Mouse (Mus musculus) intestine, embryonic 14.5 days (tissue): Measurements from ENCODE around the gene Gstp2. TPM values are rescaled to one million over a fixed set of nuclear protein-coding genes. Genes with fewer than 3 reads are reported as not detected.
"Not testable (repeated sequence)": the region's sequence is repeated elsewhere in the genome, so short reads cannot be mapped to it uniquely, and the experiment has no call there.

Experiments used
- ATAC-seq: fragments of 200-750 bp; cut with Nextera tagmentation; replicated peaks from 2 replicates; pipeline ENCODE4 v1.8.0; 2017; ENCODE audit warnings: low read depth, moderate number of reproducible peaks, moderate TSS enrichment, moderate library complexity; ENCODE audit not compliant: low FRiP score, low TSS enrichment
- DNase-seq: peaks from one replicate; pipeline ENCODE4 v3.0.0-alpha.2; 2018; ENCODE audit warnings: low spot score
- H3K27ac ChIP-seq: fragments of 300-500 bp; sonication (generic); 2 replicates; pipeline ENCODE4 v1.5.1; 2014; ENCODE audit warnings: low read depth, mild to moderate bottlenecking, control low read depth
- H3K27me3 ChIP-seq: fragments of 300-500 bp; sonication (generic); replicated peaks from 2 replicates; pipeline ENCODE4 v1.6.1; 2014; ENCODE audit warnings: low read length, control low read depth; ENCODE audit not compliant: control insufficient read depth, insufficient read depth
- H3K36me3 ChIP-seq: fragments of 300-500 bp; sonication (generic); 2 replicates; pipeline ENCODE4 v1.6.1; 2014; ENCODE audit warnings: low read length, control low read depth; ENCODE audit not compliant: control insufficient read depth, insufficient read depth
- H3K4me1 ChIP-seq: fragments of 300-500 bp; sonication (generic); replicated peaks from 2 replicates; pipeline ENCODE4 v1.6.1; 2014; ENCODE audit warnings: low read length, control low read depth, mixed read lengths; ENCODE audit not compliant: control insufficient read depth, insufficient read depth
- H3K4me2 ChIP-seq: fragments of 300-500 bp; sonication (generic); 2 replicates; pipeline ENCODE4 v1.6.1; 2014; ENCODE audit warnings: low read length
- H3K4me3 ChIP-seq: fragments of 300-500 bp; sonication (generic); 2 replicates; pipeline ENCODE4 v1.5.1; 2014; ENCODE audit warnings: low read depth, low read length, control low read depth, mixed read lengths
- H3K9ac ChIP-seq: fragments of 300-500 bp; sonication (generic); 2 replicates; pipeline ENCODE4 v1.6.1; 2014; ENCODE audit warnings: mild to moderate bottlenecking, low read length
- H3K9me3 ChIP-seq: fragments of 300-500 bp; sonication (generic); 2 replicates; pipeline ENCODE4 v1.6.1; 2016; ENCODE audit warnings: low read length, control low read depth; ENCODE audit not compliant: control insufficient read depth
- WGBS: fragments of 180-500 bp; shearing (Covaris S2); extraction: QIAGEN DNeasy Blood & Tissue Kit; methylation state at CpG from one replicate; pipeline ENCODE4 v1.1.7; 2014; 5-methylcytosine and 5-hydroxymethylcytosine counted together
- polyA plus RNA-seq: library from polyadenylated mRNA; unstranded; fragments of >200 nt; fragmentation: Nextera tagmentation; extraction: Ambion mirVana; gene quantifications from 2 replicates; pipeline ENCODE4 v1.2.1, GENCODE M21; 2014

Gstp2 gene
- polyA plus RNA-seq, 1 experiment from 2014 or later, result 8.8 TPM

DNA sequence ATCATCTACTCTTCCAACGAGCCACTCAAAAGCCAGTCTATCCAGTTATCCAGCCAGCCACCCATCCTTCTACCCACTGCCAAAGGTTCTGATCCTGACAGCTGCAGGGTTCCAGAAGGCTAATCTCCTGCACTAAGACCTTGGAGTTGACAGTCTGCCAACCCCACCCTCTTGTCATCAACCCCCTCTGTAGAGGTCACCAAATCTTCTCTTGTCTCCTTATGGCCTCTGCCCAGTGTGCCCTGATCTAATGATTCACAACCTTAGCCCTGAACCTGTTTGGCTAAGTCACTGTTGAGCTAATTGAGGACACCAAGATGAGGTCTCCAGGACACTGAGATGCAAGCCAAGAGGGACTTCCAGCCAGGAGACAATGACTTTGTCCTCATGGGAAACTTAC lies 33.8 kb upstream of the Gstp2 start:
- H3K4me2 ChIP-seq, result no peak overlapping the region
- H3K9ac ChIP-seq, result no peak overlapping the region
- H3K4me3 ChIP-seq, result no peak overlapping the region
- no peaks in the 10 kb centered on the region for H3K4me1 ChIP-seq
- DNase-seq, result no peak
- H3K27ac ChIP-seq, result no peak overlapping the region
- H3K36me3 ChIP-seq, result no peaks in the 10 kb centered on the region
- no peaks in the 10 kb centered on the region for H3K9me3 ChIP-seq
- no peaks in the 10 kb centered on the region for H3K27me3 ChIP-seq
- 66% methylated on average over 1 of the region's 1 CpGs for WGBS
- no peak for ATAC-seq

DNA sequence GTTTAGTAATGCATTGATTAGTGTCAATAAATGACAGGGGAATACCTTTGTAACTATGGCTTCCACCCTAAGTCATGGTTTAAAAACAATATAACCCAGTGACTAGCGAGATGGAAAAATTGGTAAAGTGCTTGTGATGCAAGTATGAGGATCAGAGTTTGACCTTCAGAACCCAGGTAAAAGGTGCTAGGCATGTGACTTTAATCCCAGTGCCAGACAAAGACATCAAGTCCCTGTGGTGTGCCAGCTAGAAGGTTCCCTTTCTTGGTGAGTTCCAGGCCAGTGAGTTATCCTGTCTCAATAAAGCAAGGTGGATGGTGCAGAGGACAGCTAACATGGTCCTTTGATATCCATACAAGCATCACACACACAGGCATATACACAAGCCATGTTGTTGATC lies 29.7 kb upstream of the Gstp2 start:
- Histone ChIP-seq H3K36me3 (no peaks in the 10 kb centered on the region), H3K4me3 (no peak overlapping the region), H3K27me3 (no peaks in the 10 kb centered on the region), H3K4me2 (no peak overlapping the region), H3K27ac (no peak overlapping the region), H3K9ac (no peak overlapping the region), H3K9me3 (no peaks in the 10 kb centered on the region), H3K4me1 (no peaks in the 10 kb centered on the region)
- no peak for ATAC-seq
- DNase-seq, result no peak
- WGBS, result 91% methylated on average over 1 of the region's 1 CpGs

DNA sequence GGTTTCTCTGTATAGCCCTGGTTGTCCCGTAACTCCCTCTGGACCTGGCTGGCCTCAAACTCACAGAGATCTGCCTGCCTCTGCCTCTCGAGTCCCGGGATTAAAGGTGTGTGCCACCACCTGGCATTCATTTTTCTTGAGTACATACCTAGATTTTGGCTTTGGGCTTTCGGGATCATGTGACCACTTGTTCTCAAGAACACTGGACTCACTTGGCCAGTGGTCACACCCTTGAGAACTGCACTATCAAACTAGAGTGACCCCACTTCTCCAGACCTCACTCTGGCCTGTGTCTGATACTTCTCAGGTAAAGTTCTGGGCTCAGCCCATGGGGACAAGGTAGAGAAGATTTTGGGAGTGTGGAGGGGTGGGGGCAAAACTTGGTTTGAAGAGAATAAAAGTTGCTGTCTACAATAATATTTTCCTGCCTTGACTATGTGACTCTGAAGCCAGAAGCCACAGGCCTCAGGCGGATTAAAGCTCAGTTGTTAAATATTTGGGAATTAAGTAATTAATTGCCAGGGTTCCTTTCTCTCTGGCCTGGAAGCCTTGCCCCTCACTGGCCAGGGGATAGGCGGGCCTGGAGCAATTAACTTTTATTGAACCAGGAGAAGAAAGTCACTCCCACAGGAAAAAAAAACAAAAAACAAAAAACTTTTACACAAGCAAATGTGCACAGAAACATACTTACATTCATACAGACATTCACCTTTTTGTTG lies 27.0 kb upstream of the Gstp2 start:
- H3K9me3 ChIP-seq, result no peaks in the 10 kb centered on the region
- H3K27me3 ChIP-seq, result no peaks in the 10 kb centered on the region
- ATAC-seq (no peak), DNase-seq (no peak)
- no peak overlapping the region for H3K4me3 ChIP-seq
- H3K4me2 ChIP-seq, result no peak overlapping the region
- H3K4me1 ChIP-seq, result no peaks in the 10 kb centered on the region
- 74% methylated on average over 6 of the region's 6 CpGs for WGBS
- H3K27ac ChIP-seq, result no peak overlapping the region
- no peak overlapping the region for H3K9ac ChIP-seq
- H3K36me3 ChIP-seq, result no peaks in the 10 kb centered on the region

DNA sequence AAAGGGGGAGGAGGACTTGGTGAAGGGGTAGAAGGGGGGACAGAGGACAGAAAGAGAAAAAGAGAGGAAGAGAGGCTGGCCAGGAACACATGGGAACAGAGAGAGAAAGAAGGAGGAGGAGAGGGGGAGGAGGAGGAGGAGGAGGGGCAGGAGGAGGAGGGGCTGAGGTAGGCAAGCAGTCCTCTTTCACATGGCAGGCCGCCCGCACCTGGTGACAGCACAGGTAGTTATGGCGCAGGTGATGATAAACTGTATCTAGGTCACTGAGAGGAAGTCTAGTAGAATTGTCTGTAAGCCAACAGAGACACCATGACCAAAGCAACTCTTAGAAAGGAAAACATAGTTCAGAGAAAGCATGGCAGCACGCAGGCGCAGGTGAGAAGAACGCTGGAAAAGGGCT lies 25.6 kb upstream of the Gstp2 start:
- no peaks in the 10 kb centered on the region for H3K9me3 ChIP-seq
- 88% methylated on average over 6 of the region's 6 CpGs for WGBS
- no peak overlapping the region for H3K4me2 ChIP-seq
- H3K9ac ChIP-seq, result no peak overlapping the region
- no peak overlapping the region for H3K4me3 ChIP-seq
- no peak overlapping the region for H3K27ac ChIP-seq
- H3K36me3 ChIP-seq, result no peaks in the 10 kb centered on the region
- no peaks in the 10 kb centered on the region for H3K27me3 ChIP-seq
- ATAC-seq (no peak), DNase-seq (no peak)
- H3K4me1 ChIP-seq, result no peaks in the 10 kb centered on the region

DNA sequence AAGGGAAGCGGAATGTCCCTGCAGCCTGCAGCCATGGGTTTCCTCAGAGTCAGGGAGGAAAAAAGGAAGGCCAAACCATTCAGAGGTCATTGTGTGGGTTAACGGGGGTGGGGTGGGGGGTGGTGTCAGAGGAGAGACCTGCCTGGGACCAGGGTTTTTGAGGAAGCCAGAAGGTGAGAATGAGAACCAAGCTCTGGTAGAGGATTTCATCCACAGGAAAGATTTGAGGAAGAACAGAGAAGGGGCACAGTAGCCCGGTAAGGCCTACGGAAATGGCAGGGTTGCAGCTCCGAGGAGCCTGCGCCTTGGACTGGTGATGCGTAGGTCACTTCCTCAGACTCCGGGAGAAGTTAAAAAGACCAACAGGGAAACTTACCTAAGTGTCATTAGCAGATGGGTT lies 24.9 kb upstream of the Gstp2 start:
- ATAC-seq (no peak), DNase-seq (no peak)
- Histone ChIP-seq H3K4me1 (no peaks in the 10 kb centered on the region), H3K4me3 (no peak overlapping the region), H3K9ac (no peak overlapping the region), H3K27me3 (no peaks in the 10 kb centered on the region), H3K36me3 (no peaks in the 10 kb centered on the region), H3K9me3 (no peaks in the 10 kb centered on the region), H3K4me2 (no peak overlapping the region), H3K27ac (no peak overlapping the region)
- 80% methylated on average over 8 of the region's 8 CpGs for WGBS

DNA sequence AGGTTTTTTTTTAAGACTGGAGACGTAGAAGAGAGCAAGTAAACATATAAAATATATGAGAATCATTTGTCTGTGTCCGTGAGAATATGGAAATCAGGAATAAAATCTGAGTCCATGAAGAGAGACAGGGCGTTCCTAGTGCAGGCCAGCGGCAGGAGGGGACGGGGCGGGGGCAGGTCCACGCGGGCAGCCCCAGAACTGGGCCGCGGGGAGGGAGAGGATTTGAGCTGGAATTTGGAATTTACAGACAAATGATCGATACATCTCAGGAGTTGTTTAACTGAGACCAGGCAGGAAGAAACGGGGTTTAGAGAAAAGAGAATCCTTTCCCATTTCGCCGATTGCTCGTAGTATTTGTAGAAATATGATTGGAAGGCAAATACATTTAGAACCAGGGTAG lies 24.5 kb upstream of the Gstp2 start:
- Histone ChIP-seq H3K9ac (no peak overlapping the region), H3K36me3 (no peaks in the 10 kb centered on the region), H3K4me3 (no peak overlapping the region), H3K27ac (no peak overlapping the region), H3K27me3 (no peaks in the 10 kb centered on the region), H3K4me2 (no peak overlapping the region), H3K9me3 (no peaks in the 10 kb centered on the region), H3K4me1 (no peaks in the 10 kb centered on the region)
- ATAC-seq (no peak), DNase-seq (no peak)
- 60% methylated on average over 15 of the region's 15 CpGs for WGBS

DNA sequence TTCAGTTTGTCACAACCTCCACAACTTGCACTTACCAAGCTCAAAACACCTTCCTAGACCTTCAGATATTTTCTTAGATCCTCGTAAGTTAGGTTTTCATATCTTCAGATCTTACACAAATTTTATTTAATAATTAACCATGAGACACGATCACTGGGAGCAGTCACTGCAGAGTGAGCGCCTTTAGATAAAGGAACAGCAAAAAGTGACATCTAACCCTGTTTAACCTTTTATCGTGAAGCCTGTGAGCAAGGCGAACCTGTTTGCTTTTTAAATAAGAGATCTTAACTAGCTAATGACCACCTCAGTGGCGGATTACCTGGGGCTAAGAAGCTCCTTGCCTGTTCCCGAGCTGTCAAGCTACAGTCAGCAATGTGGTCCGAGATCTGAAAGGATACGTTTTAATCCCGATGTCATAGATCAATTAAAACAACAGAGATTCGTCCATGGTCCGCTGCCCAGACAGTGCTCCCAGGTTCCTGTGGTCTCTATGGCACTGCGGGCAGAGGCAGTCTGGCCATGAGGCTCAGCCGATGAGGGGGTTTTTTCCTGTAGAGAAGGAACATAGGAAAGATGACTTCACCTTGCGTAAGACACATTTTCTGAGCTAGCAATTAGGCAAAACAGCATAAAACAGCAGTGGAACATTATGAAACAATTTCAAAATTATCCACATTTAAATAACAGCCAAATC lies 23.0 kb upstream of the Gstp2 start:
- Histone ChIP-seq H3K9ac (no peak overlapping the region), H3K9me3 (no peaks in the 10 kb centered on the region), H3K4me2 (peak overlapping the region; percentile 12; the same call in 1 of the 2 replicates), H3K27ac (no peak overlapping the region), H3K4me1 (no peaks in the 10 kb centered on the region), H3K36me3 (no peaks in the 10 kb centered on the region), H3K27me3 (no peaks in the 10 kb centered on the region), H3K4me3 (no peak overlapping the region)
- 70% methylated on average over 15 of the region's 15 CpGs for WGBS
- ATAC-seq (no peak), DNase-seq (no peak)

DNA sequence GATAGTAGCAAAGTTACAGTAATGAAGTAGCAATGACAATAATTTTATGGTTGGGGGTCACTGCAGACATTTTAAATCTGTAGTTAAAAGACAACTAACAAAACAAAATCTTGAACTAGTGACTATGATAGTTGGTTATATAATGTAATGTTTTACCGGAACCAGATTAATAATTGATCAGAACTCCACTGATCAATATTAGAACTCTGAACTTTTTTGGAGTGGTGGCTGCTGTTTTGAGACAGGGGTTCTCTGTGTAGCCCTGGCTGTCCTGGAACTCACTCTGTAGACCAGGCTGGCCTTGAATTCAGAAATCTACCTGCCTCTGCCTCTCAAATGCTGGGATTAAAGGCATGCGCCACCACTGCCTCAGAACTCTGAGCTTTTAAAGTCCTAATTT lies 22.4 kb upstream of the Gstp2 start:
- H3K9me3 ChIP-seq, H3K4me2 ChIP-seq, H3K27me3 ChIP-seq, H3K4me1 ChIP-seq, H3K36me3 ChIP-seq, H3K27ac ChIP-seq, ATAC-seq, DNase-seq, H3K4me3 ChIP-seq, H3K9ac ChIP-seq: not testable (repeated sequence)
- WGBS, result 89% methylated on average over 2 of the region's 2 CpGs

DNA sequence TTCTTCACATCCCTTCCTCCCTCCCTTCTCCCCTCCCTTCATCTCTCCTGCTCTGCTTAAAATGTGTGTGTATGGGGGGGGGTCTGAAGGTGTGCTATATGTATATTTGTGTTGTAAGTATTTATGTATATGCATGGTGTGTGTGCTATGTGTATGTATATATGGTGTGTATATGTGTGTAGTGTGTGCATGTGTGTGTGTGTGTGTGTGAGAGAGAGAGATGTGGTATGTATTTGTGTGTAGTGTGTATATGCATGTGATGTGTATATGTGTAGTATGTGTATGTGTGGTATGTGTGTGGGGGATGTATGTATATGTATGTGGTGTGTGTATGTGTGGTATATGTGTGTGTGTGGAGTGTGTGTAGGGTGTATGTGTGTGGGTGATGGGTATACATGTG lies 21.1 kb upstream of the Gstp2 start:
- no peak overlapping the region for H3K4me2 ChIP-seq
- ATAC-seq, result no peak
- no peak for DNase-seq
- no peaks in the 10 kb centered on the region for H3K27me3 ChIP-seq
- no peaks in the 10 kb centered on the region for H3K4me1 ChIP-seq
- no peaks in the 10 kb centered on the region for H3K9me3 ChIP-seq
- H3K4me3 ChIP-seq, result no peak overlapping the region
- H3K9ac ChIP-seq, result no peak overlapping the region
- H3K27ac ChIP-seq, result no peak overlapping the region
- H3K36me3 ChIP-seq, result no peaks in the 10 kb centered on the region
